Mouse (Mus musculus) midbrain, embryonic 16.5 days (tissue): Measurements from ENCODE around the gene Jag2. TPM values are rescaled to one million over a fixed set of nuclear protein-coding genes. Genes with fewer than 3 reads are reported as not detected.

Experiments used
- ATAC-seq: fragments of 200-750 bp; cut with Nextera tagmentation; 2 replicates; pipeline ENCODE4 v1.8.0; 2017; ENCODE audit warnings: moderate TSS enrichment
- H3K27ac ChIP-seq: fragments of 300-500 bp; sonication (generic); 2 replicates; pipeline ENCODE4 v1.5.1; 2014; ENCODE audit warnings: mild to moderate bottlenecking, low read length, mixed read lengths
- H3K27me3 ChIP-seq: fragments of 300-500 bp; sonication (generic); 2 replicates; pipeline ENCODE4 v1.6.1; 2014; ENCODE audit warnings: low read depth, low read length, mixed read lengths; ENCODE audit not compliant: control insufficient read depth, insufficient read depth
- H3K36me3 ChIP-seq: fragments of 300-500 bp; sonication (generic); 2 replicates; pipeline ENCODE4 v1.6.1; 2014; ENCODE audit warnings: mild to moderate bottlenecking, low read length, moderate library complexity, mixed read lengths; ENCODE audit not compliant: control insufficient read depth, insufficient read depth
- H3K4me1 ChIP-seq: fragments of 300-500 bp; sonication (generic); 2 replicates; pipeline ENCODE4 v1.6.1; 2014; ENCODE audit warnings: mild to moderate bottlenecking, low read length, mixed read lengths; ENCODE audit not compliant: control insufficient read depth, insufficient read depth
- H3K4me2 ChIP-seq: fragments of 300-500 bp; sonication (generic); 2 replicates; pipeline ENCODE4 v1.6.1; 2014; ENCODE audit warnings: mild to moderate bottlenecking, low read length, mixed read lengths
- H3K4me3 ChIP-seq: fragments of 300-500 bp; sonication (generic); 2 replicates; pipeline ENCODE4 v1.5.1; 2014; ENCODE audit warnings: low read depth, mild to moderate bottlenecking, low read length, moderate library complexity, mixed read lengths
- H3K9ac ChIP-seq: fragments of 300-500 bp; sonication (generic); 2 replicates; pipeline ENCODE4 v1.6.1; 2014; ENCODE audit warnings: low read depth, low read length, mixed read lengths
- H3K9me3 ChIP-seq: fragments of 300-500 bp; sonication (generic); replicated peaks from 2 replicates; pipeline ENCODE4 v1.6.1; 2014; ENCODE audit warnings: mild to moderate bottlenecking, low read length, mixed read lengths; ENCODE audit not compliant: control insufficient read depth, poor library complexity, severe bottlenecking
- WGBS: fragments of 180-500 bp; shearing (Covaris S2); extraction: QIAGEN DNeasy Blood & Tissue Kit; methylation state at CpG from one replicate; pipeline ENCODE4 v1.1.7; 2014; 5-methylcytosine and 5-hydroxymethylcytosine counted together
- polyA plus RNA-seq: library from polyadenylated mRNA; unstranded; fragments of >200 nt; fragmentation: Nextera tagmentation; extraction: Ambion mirVana; gene quantifications from 2 replicates; pipeline ENCODE4 v1.2.1, GENCODE M21; 2015

Jag2 gene
- polyA plus RNA-seq, 1 experiment from 2014 or later = 10.4 TPM

GRCm38 (mm10) chr12:112877607-112878020 lies 52.0 kb downstream of the Jag2 start:
- no peak for ATAC-seq

GRCm38 (mm10) chr12:112877073-112877576 lies 52.5 kb downstream of the Jag2 start:
- Histone ChIP-seq H3K9ac (peak overlapping the region; percentile 44; the same call in 1 of the 2 replicates), H3K4me2 (peak overlapping the region; percentile 64), H3K4me1 (peaks cover 10% of the 10 kb centered on the region), H3K4me3 (peak overlapping the region; percentile 36), H3K36me3 (no peaks in the 10 kb centered on the region), H3K27ac (no peak overlapping the region), H3K27me3 (peaks cover 53% of the 10 kb centered on the region), H3K9me3 (no peaks in the 10 kb centered on the region)
- ATAC-seq = no peak
- WGBS = 7% methylated on average over 17 of the region's 17 CpGs

More at GRCm38 (mm10) chr12:112877607-112878020, 52.0 kb downstream of the Jag2 start:
- peak overlapping the region; percentile 44; the same call in 1 of the 2 replicates for H3K9ac ChIP-seq
- peak overlapping the region; percentile 36 for H3K4me3 ChIP-seq
- H3K27me3 ChIP-seq = peaks cover 53% of the 10 kb centered on the region
- peaks cover 10% of the 10 kb centered on the region for H3K4me1 ChIP-seq
- H3K27ac ChIP-seq = no peak overlapping the region
- H3K4me2 ChIP-seq = peak overlapping the region; percentile 64
- no peaks in the 10 kb centered on the region for H3K9me3 ChIP-seq
- H3K36me3 ChIP-seq = no peaks in the 10 kb centered on the region
- WGBS = 2% methylated on average over 36 of the region's 37 CpGs

- H3K9ac ChIP-seq = no peak overlapping the region
- H3K27ac ChIP-seq = no peak overlapping the region
- H3K36me3 ChIP-seq = no peaks in the 10 kb centered on the region
- WGBS = 6% methylated on average over 28 of the region's 28 CpGs
- H3K27me3 ChIP-seq = peaks cover 53% of the 10 kb centered on the region
- H3K9me3 ChIP-seq = no peaks in the 10 kb centered on the region
- H3K4me3 ChIP-seq = no peak overlapping the region
- no peak for ATAC-seq
- peak overlapping the region; percentile 15; the same call in 1 of the 2 replicates for H3K4me2 ChIP-seq
- H3K4me1 ChIP-seq = peaks cover 10% of the 10 kb centered on the region
Observed at GRCm38 (mm10) chr12:112876332-112877072, 53.1 kb downstream of the Jag2 start.

- Histone ChIP-seq H3K27ac (no peak overlapping the region), H3K4me1 (peaks cover 10% of the 10 kb centered on the region), H3K27me3 (peaks cover 53% of the 10 kb centered on the region), H3K36me3 (no peaks in the 10 kb centered on the region), H3K4me2 (no peak overlapping the region), H3K9me3 (no peaks in the 10 kb centered on the region), H3K9ac (no peak overlapping the region), H3K4me3 (no peak overlapping the region)
- ATAC-seq = 0 out of 2 replicates have a peak, but pooled peaks have one; percentile 25
- WGBS = 27% methylated on average over 16 of the region's 16 CpGs
Observed at GRCm38 (mm10) chr12:112875225-112876013, 54.2 kb downstream of the Jag2 start.

- Histone ChIP-seq H3K9me3 (no peaks in the 10 kb centered on the region), H3K9ac (no peak overlapping the region), H3K4me1 (peaks cover 11% of the 10 kb centered on the region), H3K4me2 (peak overlapping the region; percentile 63), H3K36me3 (no peaks in the 10 kb centered on the region), H3K4me3 (peak overlapping the region; percentile 28), H3K27ac (no peak overlapping the region), H3K27me3 (peaks cover 53% of the 10 kb centered on the region)
- no peak; the same call in 1 of the 2 replicates for ATAC-seq
- 18% methylated on average over 22 of the region's 22 CpGs for WGBS
Observed at GRCm38 (mm10) chr12:112874199-112874598, 55.4 kb downstream of the Jag2 start.

- peak overlapping the region; percentile 63 for H3K4me2 ChIP-seq
- H3K27me3 ChIP-seq = peaks cover 50% of the 10 kb centered on the region
- peak overlapping the region; percentile 28 for H3K4me3 ChIP-seq
- no peaks in the 10 kb centered on the region for H3K36me3 ChIP-seq
- H3K27ac ChIP-seq = no peak overlapping the region
- H3K9me3 ChIP-seq = no peaks in the 10 kb centered on the region
- peaks cover 11% of the 10 kb centered on the region for H3K4me1 ChIP-seq
- 0 out of 2 replicates have a peak, but pooled peaks have one; percentile 37 for ATAC-seq
- WGBS = 24% methylated on average over 18 of the region's 18 CpGs
- H3K9ac ChIP-seq = no peak overlapping the region
Observed at GRCm38 (mm10) chr12:112873452-112874190, 56.0 kb downstream of the Jag2 start.

- Histone ChIP-seq H3K4me1 (peaks cover 11% of the 10 kb centered on the region), H3K4me2 (no peak overlapping the region), H3K36me3 (no peaks in the 10 kb centered on the region), H3K9ac (no peak overlapping the region), H3K27ac (no peak overlapping the region), H3K9me3 (no peaks in the 10 kb centered on the region), H3K27me3 (peaks cover 44% of the 10 kb centered on the region), H3K4me3 (no peak overlapping the region)
- no peak for ATAC-seq
- 89% methylated on average over 10 of the region's 10 CpGs for WGBS
Observed at GRCm38 (mm10) chr12:112872991-112873390, 56.6 kb downstream of the Jag2 start.

GRCm38 (mm10) chr12:112871272-112871671 lies 58.3 kb downstream of the Jag2 start:
- H3K4me1 ChIP-seq = peaks cover 7% of the 10 kb centered on the region; the same call in 1 of the 2 replicates
- WGBS = 79% methylated on average over 2 of the region's 2 CpGs
- no peak for ATAC-seq
- H3K9ac ChIP-seq = no peak overlapping the region
- no peak overlapping the region for H3K4me2 ChIP-seq
- peaks cover 26% of the 10 kb centered on the region for H3K27me3 ChIP-seq
- no peak overlapping the region for H3K4me3 ChIP-seq
- no peaks in the 10 kb centered on the region for H3K9me3 ChIP-seq
- H3K27ac ChIP-seq = no peak overlapping the region
- no peaks in the 10 kb centered on the region for H3K36me3 ChIP-seq
